Mouse (Mus musculus): ENCODE data around the gene Olfr1261. TPM values are rescaled to one million over a fixed set of nuclear protein-coding genes. Genes with fewer than 3 reads are reported as not detected.
A peak's percentile ranks its signal among the peaks of the same experiment; 100 is the strongest.

Gene Olfr1261
- not detected for polyA plus RNA-seq (2012; fragmentation: generic; extraction: Trizol)

DNA sequence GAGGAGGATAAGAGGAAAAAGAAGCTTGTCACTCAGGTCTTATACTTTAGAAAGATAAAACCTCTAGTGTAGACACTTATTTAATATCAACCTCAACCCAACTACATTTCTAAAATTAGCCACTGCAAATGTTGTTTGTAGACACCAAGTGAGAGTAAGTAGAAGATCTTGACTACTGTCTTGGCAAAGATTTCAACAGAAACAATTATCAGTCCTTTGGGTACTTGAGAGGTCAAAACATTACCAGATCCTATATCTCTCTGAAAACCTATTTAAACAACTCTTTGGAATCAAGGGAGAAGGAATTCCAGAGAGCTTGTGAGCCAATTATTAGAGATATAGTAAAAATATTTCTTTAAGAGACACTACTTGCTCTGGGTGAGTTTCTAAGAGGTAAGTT, at the start of gene Olfr1261:
TSS of gene Olfr1261 (plus strand) at position 301 of the 400 bp plus-strand sequence.
- H3ac ChIP-seq (ENCODE audit: control insufficient read depth, insufficient read length), result no peak within 1 kb of the TSS
- no peak for TF ChIP-seq REST (IDR thresholded peaks at IDR 0.05; ENCODE audit: insufficient read depth, insufficient read length)
- TF ChIP-seq TCF12 (IDR thresholded peaks at IDR 0.05; ENCODE audit: insufficient read depth, poor library complexity, severe bottlenecking), result no peak
- TF ChIP-seq CEBPB (IDR thresholded peaks at IDR 0.05; ENCODE audit: insufficient read depth, poor library complexity, severe bottlenecking), result no peak
- no peak for TF ChIP-seq MAX (IDR thresholded peaks at IDR 0.05; ENCODE audit: low read depth)
- no peak for TF ChIP-seq TCF3 (IDR thresholded peaks at IDR 0.05; ENCODE audit: insufficient read length, low read depth)
- TF ChIP-seq USF1 (IDR thresholded peaks at IDR 0.05; ENCODE audit: low read depth), result no peak
- no peak for TF ChIP-seq POLR2A (IDR thresholded peaks at IDR 0.05; ENCODE audit: insufficient read length, low read depth)
- TF ChIP-seq SRF (IDR thresholded peaks at IDR 0.05; ENCODE audit: control insufficient read depth, insufficient read length, low read depth), result no peak
- TF ChIP-seq MYOD1 (IDR thresholded peaks at IDR 0.05; ENCODE audit: control insufficient read depth in 1 of 3, insufficient read length in 2 of 3, low read depth in 2 of 3), result no peak
- TF ChIP-seq POLR2AphosphoS2 (IDR thresholded peaks at IDR 0.05; ENCODE audit: insufficient read length, low read depth), result no peak
- no peak for TF ChIP-seq E2F4 (IDR thresholded peaks at IDR 0.05; ENCODE audit: insufficient read depth)
- no peak for TF ChIP-seq MYOG (IDR thresholded peaks at IDR 0.05; ENCODE audit: control insufficient read depth in 1 of 3, insufficient read depth in 1 of 3, insufficient read length in 2 of 3, low read depth in 2 of 3)
- no peaks in the 10 kb centered on the region for H3K27me3 ChIP-seq (ENCODE audit: control insufficient read depth, insufficient read depth, insufficient read length)
- no peak within 1 kb of the TSS for H3K4me2 ChIP-seq (ENCODE audit: low read depth)
- no peak within 1 kb of the TSS for H3K4me3 ChIP-seq
- no peaks in the 10 kb centered on the region for H3K36me3 ChIP-seq (ENCODE audit: control insufficient read depth, insufficient read depth)
- no peaks in the 10 kb centered on the region for H3K79me2 ChIP-seq (ENCODE audit: control insufficient read depth, insufficient read depth)

DNA sequence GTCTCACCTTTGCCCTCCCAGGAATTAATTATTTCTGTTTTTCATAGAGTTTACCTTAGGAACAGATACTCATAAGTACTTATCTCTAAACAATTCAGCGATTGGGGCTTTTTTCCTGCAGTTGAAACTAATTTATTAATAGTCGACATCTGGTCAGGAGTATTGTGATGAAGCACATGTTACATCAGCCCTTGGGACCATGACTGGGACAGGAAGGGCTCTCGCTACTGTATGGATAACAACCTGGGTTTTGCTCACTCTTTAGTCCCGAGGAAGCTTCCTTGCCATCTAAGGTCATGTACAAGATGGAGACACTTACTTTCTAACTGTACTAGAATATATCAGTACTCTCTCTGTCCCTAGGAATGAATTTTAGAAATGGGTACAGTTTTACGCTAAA, 42.5 kb upstream of the Olfr1261 start, which contains the start of gene Olfr1259:
TSS of gene Olfr1259 (minus strand) at position 101 of the 400 bp plus-strand sequence.
- no peaks in the 10 kb centered on the region for H3K79me2 ChIP-seq (ENCODE audit: control insufficient read depth, insufficient read depth)
- TF ChIP-seq USF1 (IDR thresholded peaks at IDR 0.05; ENCODE audit: low read depth) (no peak), E2F4 (IDR thresholded peaks at IDR 0.05; ENCODE audit: insufficient read depth) (no peak), MYOD1 (IDR thresholded peaks at IDR 0.05; ENCODE audit: control insufficient read depth in 1 of 3, insufficient read length in 2 of 3, low read depth in 2 of 3) (no peak), REST (IDR thresholded peaks at IDR 0.05; ENCODE audit: insufficient read depth, insufficient read length) (no peak), POLR2A (IDR thresholded peaks at IDR 0.05; ENCODE audit: insufficient read length, low read depth) (no peak), TCF12 (IDR thresholded peaks at IDR 0.05; ENCODE audit: insufficient read depth, poor library complexity, severe bottlenecking) (no peak), MAX (IDR thresholded peaks at IDR 0.05; ENCODE audit: low read depth) (no peak), MYOG (IDR thresholded peaks at IDR 0.05; ENCODE audit: control insufficient read depth in 1 of 3, insufficient read depth in 1 of 3, insufficient read length in 2 of 3, low read depth in 2 of 3) (no peak)
- peak within 1 kb of the TSS; percentile 42 for H3K4me2 ChIP-seq (ENCODE audit: low read depth)
- no peaks in the 10 kb centered on the region for H3K36me3 ChIP-seq (ENCODE audit: control insufficient read depth, insufficient read depth)
- no peaks in the 10 kb centered on the region for H3K27me3 ChIP-seq (ENCODE audit: control insufficient read depth, insufficient read depth, insufficient read length)
- H3ac ChIP-seq (ENCODE audit: control insufficient read depth, insufficient read length), result no peak within 1 kb of the TSS
- no peak within 1 kb of the TSS for H3K4me3 ChIP-seq

DNA sequence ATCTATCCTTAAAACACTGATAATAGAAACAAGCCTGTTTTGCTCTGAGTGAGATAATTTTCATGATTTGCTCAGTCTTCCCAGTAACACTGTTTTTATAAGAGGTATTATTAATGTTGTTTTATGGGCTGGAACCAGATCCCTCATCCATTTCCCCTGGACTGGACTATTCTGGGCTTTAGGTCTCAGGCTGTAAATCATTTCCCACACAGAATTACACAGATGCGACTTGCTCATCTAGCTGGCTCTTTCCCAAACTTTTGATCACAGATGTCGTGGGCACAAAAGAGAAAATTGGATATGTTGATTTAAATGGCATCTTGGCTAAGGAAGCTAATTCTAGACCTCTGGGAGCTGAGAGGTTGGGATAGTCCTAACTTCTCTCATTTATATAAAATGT, 16.8 kb upstream of the Olfr1261 start, which contains the start of gene Olfr1260:
TSS of gene Olfr1260 (plus strand) at position 157 of the 400 bp plus-strand sequence.
- Histone ChIP-seq H3K4me3 (no peak within 1 kb of the TSS), H3K4me2 (ENCODE audit: low read depth) (no peak within 1 kb of the TSS), H3K27me3 (ENCODE audit: control insufficient read depth, insufficient read depth, insufficient read length) (no peaks in the 10 kb centered on the region), H3ac (ENCODE audit: control insufficient read depth, insufficient read length) (no peak within 1 kb of the TSS), H3K36me3 (ENCODE audit: control insufficient read depth, insufficient read depth) (no peaks in the 10 kb centered on the region), H3K79me2 (ENCODE audit: control insufficient read depth, insufficient read depth) (no peaks in the 10 kb centered on the region)
- TF ChIP-seq POLR2AphosphoS2 (IDR thresholded peaks at IDR 0.05; ENCODE audit: insufficient read length, low read depth) (no peak), E2F4 (IDR thresholded peaks at IDR 0.05; ENCODE audit: insufficient read depth) (no peak), TCF3 (IDR thresholded peaks at IDR 0.05; ENCODE audit: insufficient read length, low read depth) (no peak), MYOD1 (IDR thresholded peaks at IDR 0.05; ENCODE audit: control insufficient read depth in 1 of 3, insufficient read length in 2 of 3, low read depth in 2 of 3) (no peak), MAX (IDR thresholded peaks at IDR 0.05; ENCODE audit: low read depth) (no peak), USF1 (IDR thresholded peaks at IDR 0.05; ENCODE audit: low read depth) (no peak), MYOG (IDR thresholded peaks at IDR 0.05; ENCODE audit: control insufficient read depth in 1 of 3, insufficient read depth in 1 of 3, insufficient read length in 2 of 3, low read depth in 2 of 3) (no peak), POLR2A (IDR thresholded peaks at IDR 0.05; ENCODE audit: insufficient read length, low read depth) (no peak), SRF (IDR thresholded peaks at IDR 0.05; ENCODE audit: control insufficient read depth, insufficient read length, low read depth) (no peak), REST (IDR thresholded peaks at IDR 0.05; ENCODE audit: insufficient read depth, insufficient read length) (no peak), TCF12 (IDR thresholded peaks at IDR 0.05; ENCODE audit: insufficient read depth, poor library complexity, severe bottlenecking) (no peak), CEBPB (IDR thresholded peaks at IDR 0.05; ENCODE audit: insufficient read depth, poor library complexity, severe bottlenecking) (no peak)

DNA sequence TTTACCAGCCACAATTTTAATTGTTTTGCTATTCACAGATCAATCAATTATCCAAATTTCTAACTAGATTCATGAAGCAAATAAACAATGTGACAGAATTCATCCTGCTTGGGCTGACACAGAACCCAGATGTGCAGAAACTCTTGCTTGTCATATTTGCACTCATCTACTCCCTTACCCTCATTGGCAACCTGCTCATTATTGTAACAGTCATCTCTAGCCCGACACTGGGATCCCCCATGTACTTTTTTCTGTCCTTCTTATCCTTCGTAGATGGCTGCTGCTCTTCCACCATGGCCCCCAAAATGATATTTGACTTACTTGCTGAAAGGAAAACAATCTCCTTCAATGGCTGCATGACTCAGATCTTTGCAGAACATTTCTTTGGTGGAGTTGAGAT, 13.3 kb upstream of the Olfr1261 start:
- Histone ChIP-seq H3ac (ENCODE audit: control insufficient read depth, insufficient read length) (no peak overlapping the region), H3K36me3 (ENCODE audit: control insufficient read depth, insufficient read depth) (no peaks in the 10 kb centered on the region), H3K4me3 (no peak overlapping the region), H3K27me3 (ENCODE audit: control insufficient read depth, insufficient read depth, insufficient read length) (no peaks in the 10 kb centered on the region), H3K79me2 (ENCODE audit: control insufficient read depth, insufficient read depth) (no peaks in the 10 kb centered on the region), H3K4me2 (ENCODE audit: low read depth) (no peak overlapping the region)
- TF ChIP-seq MYOG (IDR thresholded peaks at IDR 0.05; ENCODE audit: control insufficient read depth in 1 of 3, insufficient read depth in 1 of 3, insufficient read length in 2 of 3, low read depth in 2 of 3) (no peak), MYOD1 (IDR thresholded peaks at IDR 0.05; ENCODE audit: control insufficient read depth in 1 of 3, insufficient read length in 2 of 3, low read depth in 2 of 3) (no peak), CEBPB (IDR thresholded peaks at IDR 0.05; ENCODE audit: insufficient read depth, poor library complexity, severe bottlenecking) (no peak), POLR2A (IDR thresholded peaks at IDR 0.05; ENCODE audit: insufficient read length, low read depth) (no peak), POLR2AphosphoS2 (IDR thresholded peaks at IDR 0.05; ENCODE audit: insufficient read length, low read depth) (no peak), TCF3 (IDR thresholded peaks at IDR 0.05; ENCODE audit: insufficient read length, low read depth) (no peak), TCF12 (IDR thresholded peaks at IDR 0.05; ENCODE audit: insufficient read depth, poor library complexity, severe bottlenecking) (no peak), SRF (IDR thresholded peaks at IDR 0.05; ENCODE audit: control insufficient read depth, insufficient read length, low read depth) (no peak), MAX (IDR thresholded peaks at IDR 0.05; ENCODE audit: low read depth) (no peak), E2F4 (IDR thresholded peaks at IDR 0.05; ENCODE audit: insufficient read depth) (no peak), USF1 (IDR thresholded peaks at IDR 0.05; ENCODE audit: low read depth) (no peak), REST (IDR thresholded peaks at IDR 0.05; ENCODE audit: insufficient read depth, insufficient read length) (no peak)

Data from myocyte (in vitro differentiated cells).